Mouse (Mus musculus): Measurements from ENCODE around the gene Pgbd1. TPM values are rescaled to one million over a fixed set of nuclear protein-coding genes. Genes with fewer than 3 reads are reported as not detected.
"Not testable (repeated sequence)": the region's sequence is repeated elsewhere in the genome, so short reads cannot be mapped to it uniquely, and the experiment has no call there.

The Pgbd1 gene
- polyA plus RNA-seq, 1 experiment: 0.36 TPM

GRCm38 (mm10) chr13:21401636-21402286 lies 39.1 kb downstream of the Pgbd1 start:
- H3K4me3 ChIP-seq (ENCODE audit: control insufficient read depth, insufficient read depth, low read length): peak overlapping the region; percentile 78
- no peaks in the 10 kb centered on the region for H3K27me3 ChIP-seq (ENCODE audit: control insufficient read depth, insufficient read depth, low read length)
- H3K36me3 ChIP-seq (ENCODE audit: control insufficient read depth, insufficient read depth, low read length): no peaks in the 10 kb centered on the region
- TF ChIP-seq POLR2A (IDR thresholded peaks at IDR 0.05; ENCODE audit: control insufficient read depth, extremely low read depth, insufficient read depth, low read length, poor library complexity) (no peak), CTCF (IDR thresholded peaks at IDR 0.05; ENCODE audit: borderline replicate concordance, control insufficient read depth, extremely low read depth, insufficient read depth, low read length, poor library complexity) (no peak)
- H3K4me1 ChIP-seq (replicated peaks; ENCODE audit: control insufficient read depth, insufficient read depth, low read length): peaks cover 2% of the 10 kb centered on the region; the same call in 1 of the 2 replicates
- no peak for DNase-seq
- H3K27ac ChIP-seq (ENCODE audit: control insufficient read depth, insufficient read depth, low read length): no peak overlapping the region
- 39% methylated on average over 12 of the region's 12 CpGs for WGBS

DNA sequence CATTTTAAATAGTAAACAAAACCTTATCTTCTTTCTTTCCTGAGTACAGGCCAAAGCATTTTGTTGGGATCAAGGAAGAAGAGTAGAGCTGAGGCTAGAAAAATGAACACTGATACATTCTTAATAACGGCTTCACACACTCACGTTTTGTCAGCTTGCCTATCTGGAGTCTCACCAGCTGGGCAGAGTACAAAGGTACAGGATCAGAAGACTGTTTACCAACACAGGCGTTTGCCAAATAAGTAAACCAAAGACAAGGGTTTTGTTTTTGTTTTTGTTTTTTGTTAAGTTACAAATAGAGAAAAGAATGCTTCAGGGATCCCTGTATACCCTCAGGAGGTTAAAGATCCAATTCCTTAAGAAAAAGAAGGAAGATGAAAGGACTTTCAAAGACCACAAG lies 39.7 kb downstream of the Pgbd1 start:
- Histone ChIP-seq H3K27me3 (ENCODE audit: control insufficient read depth, insufficient read depth, low read length) (no peaks in the 10 kb centered on the region), H3K36me3 (ENCODE audit: control insufficient read depth, insufficient read depth, low read length) (no peaks in the 10 kb centered on the region), H3K4me1 (replicated peaks; ENCODE audit: control insufficient read depth, insufficient read depth, low read length) (peaks cover 2% of the 10 kb centered on the region; the same call in 1 of the 2 replicates), H3K27ac (ENCODE audit: control insufficient read depth, insufficient read depth, low read length) (no peak overlapping the region), H3K4me3 (ENCODE audit: control insufficient read depth, insufficient read depth, low read length) (no peak overlapping the region)
- 90% methylated on average over 3 of the region's 3 CpGs for WGBS
- TF ChIP-seq CTCF (IDR thresholded peaks at IDR 0.05; ENCODE audit: borderline replicate concordance, control insufficient read depth, extremely low read depth, insufficient read depth, low read length, poor library complexity) (no peak), POLR2A (IDR thresholded peaks at IDR 0.05; ENCODE audit: control insufficient read depth, extremely low read depth, insufficient read depth, low read length, poor library complexity) (no peak)
- DNase-seq: no peak

- Histone ChIP-seq H3K4me3 (ENCODE audit: control insufficient read depth, insufficient read depth, low read length) (no peak overlapping the region), H3K27me3 (ENCODE audit: control insufficient read depth, insufficient read depth, low read length) (no peaks in the 10 kb centered on the region), H3K4me1 (replicated peaks; ENCODE audit: control insufficient read depth, insufficient read depth, low read length) (peaks cover 2% of the 10 kb centered on the region; the same call in 1 of the 2 replicates), H3K36me3 (ENCODE audit: control insufficient read depth, insufficient read depth, low read length) (peaks cover 13% of the 10 kb centered on the region), H3K27ac (ENCODE audit: control insufficient read depth, insufficient read depth, low read length) (no peak overlapping the region)
- no peak for DNase-seq
- 84% methylated on average over 2 of the region's 2 CpGs for WGBS
- TF ChIP-seq POLR2A (IDR thresholded peaks at IDR 0.05; ENCODE audit: control insufficient read depth, extremely low read depth, insufficient read depth, low read length, poor library complexity) (no peak), CTCF (IDR thresholded peaks at IDR 0.05; ENCODE audit: borderline replicate concordance, control insufficient read depth, extremely low read depth, insufficient read depth, low read length, poor library complexity) (no peak)
Observed at GRCm38 (mm10) chr13:21397486-21397885, 43.4 kb downstream of the Pgbd1 start.

DNA sequence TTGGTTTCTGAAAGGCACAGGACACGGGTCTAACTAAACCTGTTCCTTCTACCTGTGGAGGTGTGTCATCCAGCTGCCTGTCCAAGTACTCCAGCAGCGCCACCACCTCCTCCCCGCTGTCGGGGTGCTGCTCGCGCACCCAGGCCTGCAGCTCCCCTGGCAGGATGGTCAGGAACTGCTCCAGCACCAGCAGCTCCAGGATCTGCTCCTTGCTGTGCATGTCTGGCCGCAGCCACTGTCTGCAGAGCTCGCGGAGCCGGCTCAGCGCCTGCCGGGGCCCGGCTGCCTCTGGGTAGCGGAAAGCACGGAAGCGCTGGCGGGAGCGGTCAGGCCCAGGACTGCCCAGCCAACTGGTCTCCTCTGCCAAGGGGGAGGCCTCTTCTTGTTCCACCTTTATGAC lies 44.8 kb downstream of the Pgbd1 start:
- not testable (repeated sequence) for H3K27me3 ChIP-seq (ENCODE audit: control insufficient read depth, insufficient read depth, low read length); H3K4me3 ChIP-seq (ENCODE audit: control insufficient read depth, insufficient read depth, low read length); H3K4me1 ChIP-seq (replicated peaks; ENCODE audit: control insufficient read depth, insufficient read depth, low read length); DNase-seq; H3K27ac ChIP-seq (ENCODE audit: control insufficient read depth, insufficient read depth, low read length)
- 95% methylated on average over 18 of the region's 18 CpGs for WGBS
- H3K36me3 ChIP-seq (ENCODE audit: control insufficient read depth, insufficient read depth, low read length): peaks cover 24% of the 10 kb centered on the region

DNA sequence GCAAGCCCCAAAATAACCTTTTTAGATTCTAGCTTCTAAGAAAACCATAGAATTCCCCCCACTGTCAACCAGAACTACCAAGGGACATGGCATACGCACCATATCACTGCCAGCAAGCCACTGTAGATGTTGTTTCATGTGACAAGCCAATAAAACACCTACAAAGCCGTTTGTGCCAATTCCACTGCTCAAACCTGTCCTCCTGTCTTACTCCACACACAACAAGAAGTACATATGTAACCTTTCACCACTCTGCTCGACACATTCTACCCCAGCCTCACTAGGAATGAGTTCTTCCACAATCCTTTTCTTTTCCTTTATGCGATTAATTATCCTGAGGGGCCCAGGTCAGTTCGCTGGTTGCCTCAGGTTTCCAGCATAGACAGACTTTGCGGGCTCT lies 45.2 kb downstream of the Pgbd1 start:
- WGBS: 94% methylated on average over 6 of the region's 6 CpGs
- Histone ChIP-seq H3K36me3 (ENCODE audit: control insufficient read depth, insufficient read depth, low read length) (peaks cover 28% of the 10 kb centered on the region), H3K4me3 (ENCODE audit: control insufficient read depth, insufficient read depth, low read length) (no peak overlapping the region), H3K4me1 (replicated peaks; ENCODE audit: control insufficient read depth, insufficient read depth, low read length) (no peaks in the 10 kb centered on the region), H3K27me3 (ENCODE audit: control insufficient read depth, insufficient read depth, low read length) (no peaks in the 10 kb centered on the region), H3K27ac (ENCODE audit: control insufficient read depth, insufficient read depth, low read length) (no peak overlapping the region)
- no peak for TF ChIP-seq CTCF (IDR thresholded peaks at IDR 0.05; ENCODE audit: borderline replicate concordance, control insufficient read depth, extremely low read depth, insufficient read depth, low read length, poor library complexity)
- TF ChIP-seq POLR2A (IDR thresholded peaks at IDR 0.05; ENCODE audit: control insufficient read depth, extremely low read depth, insufficient read depth, low read length, poor library complexity): no peak
- no peak for DNase-seq

GRCm38 (mm10) chr13:21395211-21395610 lies 45.6 kb downstream of the Pgbd1 start:
- Histone ChIP-seq H3K36me3 (ENCODE audit: control insufficient read depth, insufficient read depth, low read length) (peaks cover 32% of the 10 kb centered on the region), H3K27ac (ENCODE audit: control insufficient read depth, insufficient read depth, low read length) (no peak overlapping the region), H3K4me3 (ENCODE audit: control insufficient read depth, insufficient read depth, low read length) (no peak overlapping the region), H3K4me1 (replicated peaks; ENCODE audit: control insufficient read depth, insufficient read depth, low read length) (no peaks in the 10 kb centered on the region), H3K27me3 (ENCODE audit: control insufficient read depth, insufficient read depth, low read length) (no peaks in the 10 kb centered on the region)
- TF ChIP-seq POLR2A (IDR thresholded peaks at IDR 0.05; ENCODE audit: control insufficient read depth, extremely low read depth, insufficient read depth, low read length, poor library complexity) (no peak), CTCF (IDR thresholded peaks at IDR 0.05; ENCODE audit: borderline replicate concordance, control insufficient read depth, extremely low read depth, insufficient read depth, low read length, poor library complexity) (no peak)
- 96% methylated on average over 1 of the region's 1 CpGs for WGBS
- DNase-seq: no peak

GRCm38 (mm10) chr13:21377773-21378172 lies 63.1 kb downstream of the Pgbd1 start:
- TF ChIP-seq POLR2A (IDR thresholded peaks at IDR 0.05; ENCODE audit: control insufficient read depth, extremely low read depth, insufficient read depth, low read length, poor library complexity) (no peak), CTCF (IDR thresholded peaks at IDR 0.05; ENCODE audit: borderline replicate concordance, control insufficient read depth, extremely low read depth, insufficient read depth, low read length, poor library complexity) (no peak)
- H3K27me3 ChIP-seq (ENCODE audit: control insufficient read depth, insufficient read depth, low read length): no peaks in the 10 kb centered on the region
- H3K4me1 ChIP-seq (replicated peaks; ENCODE audit: control insufficient read depth, insufficient read depth, low read length): no peaks in the 10 kb centered on the region
- H3K36me3 ChIP-seq (ENCODE audit: control insufficient read depth, insufficient read depth, low read length): no peaks in the 10 kb centered on the region
- H3K4me3 ChIP-seq (ENCODE audit: control insufficient read depth, insufficient read depth, low read length): no peak overlapping the region
- no peak for DNase-seq
- 93% methylated on average over 2 of the region's 2 CpGs for WGBS
- H3K27ac ChIP-seq (ENCODE audit: control insufficient read depth, insufficient read depth, low read length): no peak overlapping the region

Data from thymus, adult 2 months (tissue).